Mouse (Mus musculus): ENCODE results near the gene Lyrm1. TPM values are rescaled to one million over a fixed set of nuclear protein-coding genes. Genes with fewer than 3 reads are reported as not detected.

Lyrm1 gene
- polyA plus RNA-seq, 1 experiment, result not detected

DNA sequence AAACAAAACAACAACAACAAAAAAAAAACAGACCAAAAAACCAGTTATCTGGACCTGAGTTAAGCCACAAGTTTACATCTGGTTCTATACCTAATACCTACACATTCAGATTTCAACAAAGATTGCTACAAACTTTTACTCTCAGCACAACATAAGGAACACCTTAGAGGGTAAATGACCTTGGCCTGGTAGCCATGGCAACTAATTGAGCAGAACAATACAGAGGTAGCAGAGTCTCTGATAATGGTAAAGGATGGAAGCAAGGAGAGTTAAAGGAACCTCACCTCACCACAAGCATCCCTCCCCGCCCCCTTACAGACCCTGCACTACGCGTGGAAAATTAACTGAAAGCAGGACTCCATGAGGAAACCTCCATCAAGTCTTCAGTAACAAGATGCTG is 35.5 kb upstream of the Lyrm1 start:
- H3K27ac ChIP-seq (ENCODE audit: insufficient read depth, low read depth, low read length), result no peak overlapping the region
- peaks cover 12% of the 10 kb centered on the region for H3K4me1 ChIP-seq (ENCODE audit: control insufficient read depth, insufficient read depth, low read length)
- 91% methylated on average over 3 of the region's 3 CpGs for WGBS
- no peak for TF ChIP-seq POLR2A (IDR thresholded peaks at IDR 0.05; ENCODE audit: insufficient read depth, low read depth, low read length)
- no peak for TF ChIP-seq CTCF (IDR thresholded peaks at IDR 0.05; ENCODE audit: insufficient read depth, low read depth, low read length)
- no peak overlapping the region for H3K4me3 ChIP-seq (ENCODE audit: insufficient read depth, low read depth, low read length)

DNA sequence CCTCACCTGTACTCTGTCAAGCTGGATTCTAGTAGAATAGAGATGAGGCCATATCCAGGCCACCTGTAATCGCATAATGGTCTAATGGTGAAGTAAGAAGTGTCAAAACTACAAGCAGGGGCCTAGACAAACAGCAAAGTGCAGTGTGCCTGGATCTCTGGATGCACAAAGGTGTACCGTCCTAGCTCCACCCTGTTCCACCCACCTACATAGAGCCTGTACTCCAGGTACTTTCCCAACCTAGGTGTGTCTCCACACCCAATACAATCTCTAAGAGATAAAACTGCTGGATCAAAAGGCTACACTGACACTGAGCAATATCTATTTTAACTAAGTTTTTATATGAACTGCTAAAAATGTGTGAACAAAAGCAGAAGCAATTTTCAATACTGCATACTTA is 35.1 kb upstream of the Lyrm1 start:
- no peak for TF ChIP-seq POLR2A (IDR thresholded peaks at IDR 0.05; ENCODE audit: insufficient read depth, low read depth, low read length)
- no peak for TF ChIP-seq CTCF (IDR thresholded peaks at IDR 0.05; ENCODE audit: insufficient read depth, low read depth, low read length)
- H3K4me3 ChIP-seq (ENCODE audit: insufficient read depth, low read depth, low read length), result no peak overlapping the region
- WGBS, result 93% methylated on average over 2 of the region's 2 CpGs

DNA sequence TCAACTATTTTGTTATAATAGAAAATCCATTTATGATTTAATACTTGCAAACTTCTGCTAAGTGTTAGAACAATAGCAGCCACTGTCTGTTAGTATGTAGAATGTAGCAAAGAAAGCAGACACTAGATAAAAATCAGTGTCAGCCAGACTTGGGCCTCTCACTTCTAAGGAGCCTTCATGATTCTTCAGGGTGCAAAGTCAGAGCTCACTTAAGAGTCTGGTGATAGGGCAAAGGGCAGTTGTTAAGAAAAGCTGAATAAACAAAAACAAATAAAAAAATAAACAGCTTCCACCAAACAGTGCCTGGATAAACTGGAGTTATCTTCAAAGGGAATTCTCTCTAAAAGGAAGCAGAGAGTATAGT is 34.7 kb upstream of the Lyrm1 start:
- H3K4me1 ChIP-seq (ENCODE audit: control insufficient read depth, insufficient read depth, low read length), result peaks cover 12% of the 10 kb centered on the region
- TF ChIP-seq POLR2A (IDR thresholded peaks at IDR 0.05; ENCODE audit: insufficient read depth, low read depth, low read length) (no peak), CTCF (IDR thresholded peaks at IDR 0.05; ENCODE audit: insufficient read depth, low read depth, low read length) (no peak)
- no peak overlapping the region for H3K27ac ChIP-seq (ENCODE audit: insufficient read depth, low read depth, low read length)
- no peak overlapping the region for H3K4me3 ChIP-seq (ENCODE audit: insufficient read depth, low read depth, low read length)

More for the DNA sequence above, 35.1 kb upstream of the Lyrm1 start:
- Histone ChIP-seq H3K4me1 (ENCODE audit: control insufficient read depth, insufficient read depth, low read length) (peaks cover 12% of the 10 kb centered on the region), H3K27ac (ENCODE audit: insufficient read depth, low read depth, low read length) (no peak overlapping the region)

DNA sequence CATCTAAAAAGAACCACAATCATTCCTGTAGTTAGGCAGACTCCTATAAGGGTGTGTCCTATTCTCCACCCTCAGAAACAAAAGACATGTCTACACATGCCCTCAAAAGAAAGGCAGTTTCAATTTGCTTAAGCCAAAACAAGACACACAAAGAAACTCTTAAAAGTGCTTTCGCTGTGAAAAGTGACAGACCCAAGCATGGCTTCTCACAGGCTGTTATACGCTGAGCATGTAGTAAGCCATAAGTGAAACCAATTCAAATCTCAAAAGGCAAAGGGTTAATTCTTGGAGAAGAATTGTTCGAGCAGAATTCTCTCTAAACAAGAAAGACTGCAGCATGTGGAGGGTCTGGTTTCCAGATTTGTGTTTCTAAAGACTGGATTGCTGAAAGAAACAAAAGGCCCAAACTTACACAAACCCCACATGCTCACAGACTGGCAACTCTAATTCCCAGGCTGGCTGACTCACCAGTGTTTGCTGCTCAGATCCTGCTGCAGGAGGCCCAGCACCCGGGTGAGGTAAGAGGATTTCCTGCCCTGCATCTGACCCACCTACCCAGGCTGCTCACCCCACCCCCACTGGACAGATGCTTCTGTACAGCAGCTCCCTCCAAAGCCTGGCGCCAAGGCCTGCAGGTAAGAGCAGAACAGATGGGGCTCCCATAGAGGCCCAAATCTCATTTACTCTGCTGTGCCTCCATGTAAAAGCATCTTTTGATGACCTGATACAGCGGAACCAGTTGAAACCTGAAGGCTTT is 34.1 kb upstream of the Lyrm1 start:
- WGBS, result 35% methylated on average over 6 of the region's 6 CpGs
- Histone ChIP-seq H3K4me3 (ENCODE audit: insufficient read depth, low read depth, low read length) (no peak overlapping the region), H3K4me1 (ENCODE audit: control insufficient read depth, insufficient read depth, low read length) (peaks cover 12% of the 10 kb centered on the region), H3K27ac (ENCODE audit: insufficient read depth, low read depth, low read length) (peak overlapping the region; percentile 67; the same call in 1 of the 2 replicates)
- no peak for TF ChIP-seq POLR2A (IDR thresholded peaks at IDR 0.05; ENCODE audit: insufficient read depth, low read depth, low read length)
- no peak for TF ChIP-seq CTCF (IDR thresholded peaks at IDR 0.05; ENCODE audit: insufficient read depth, low read depth, low read length)

DNA sequence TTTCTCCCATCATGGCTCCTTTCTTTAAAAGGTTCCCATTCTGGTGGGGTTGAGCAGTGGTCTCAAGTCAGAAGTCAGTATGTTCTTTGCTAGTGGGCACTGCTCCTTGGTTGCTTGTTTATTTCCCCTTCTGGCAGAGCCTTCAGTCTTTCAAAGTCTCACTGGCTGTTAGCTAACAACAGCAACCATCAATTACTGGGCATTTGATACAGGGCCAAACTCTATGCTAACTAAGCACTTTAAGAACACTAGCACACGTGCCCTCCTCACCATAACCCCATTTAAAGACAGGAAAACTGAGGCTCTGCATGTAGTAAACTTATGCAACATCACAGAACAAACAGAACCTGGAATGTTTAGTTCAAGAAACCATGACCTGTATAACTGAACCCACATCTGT is 33.5 kb upstream of the Lyrm1 start:
- TF ChIP-seq POLR2A (IDR thresholded peaks at IDR 0.05; ENCODE audit: insufficient read depth, low read depth, low read length) (no peak), CTCF (IDR thresholded peaks at IDR 0.05; ENCODE audit: insufficient read depth, low read depth, low read length) (no peak)
- Histone ChIP-seq H3K4me1 (ENCODE audit: control insufficient read depth, insufficient read depth, low read length) (peaks cover 12% of the 10 kb centered on the region), H3K27ac (ENCODE audit: insufficient read depth, low read depth, low read length) (peak overlapping the region; percentile 67; the same call in 1 of the 2 replicates), H3K4me3 (ENCODE audit: insufficient read depth, low read depth, low read length) (no peak overlapping the region)
- WGBS, result 23% methylated on average over 1 of the region's 1 CpGs

DNA sequence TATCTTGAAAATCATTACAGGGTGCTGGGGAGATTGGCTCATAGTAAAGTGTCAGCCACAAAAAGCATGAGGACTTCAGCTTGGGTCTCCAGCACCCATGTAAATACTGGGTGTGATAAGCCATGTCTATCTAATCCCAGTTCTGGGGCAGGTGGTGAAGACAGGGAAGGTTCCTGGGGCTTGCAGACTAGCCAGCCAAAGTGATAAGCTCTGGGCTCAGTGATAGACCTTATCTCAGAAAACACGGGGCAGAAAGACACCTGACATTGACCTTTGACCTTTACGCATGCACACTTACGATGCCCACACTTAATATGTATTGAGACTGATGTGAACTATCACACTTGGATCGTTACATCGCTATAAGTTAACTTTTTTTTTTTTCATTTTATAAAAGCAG is 31.2 kb upstream of the Lyrm1 start:
- TF ChIP-seq CTCF (IDR thresholded peaks at IDR 0.05; ENCODE audit: insufficient read depth, low read depth, low read length) (no peak), POLR2A (IDR thresholded peaks at IDR 0.05; ENCODE audit: insufficient read depth, low read depth, low read length) (no peak)
- 97% methylated on average over 5 of the region's 5 CpGs for WGBS
- H3K4me1 ChIP-seq (ENCODE audit: control insufficient read depth, insufficient read depth, low read length), result peaks cover 9% of the 10 kb centered on the region

DNA sequence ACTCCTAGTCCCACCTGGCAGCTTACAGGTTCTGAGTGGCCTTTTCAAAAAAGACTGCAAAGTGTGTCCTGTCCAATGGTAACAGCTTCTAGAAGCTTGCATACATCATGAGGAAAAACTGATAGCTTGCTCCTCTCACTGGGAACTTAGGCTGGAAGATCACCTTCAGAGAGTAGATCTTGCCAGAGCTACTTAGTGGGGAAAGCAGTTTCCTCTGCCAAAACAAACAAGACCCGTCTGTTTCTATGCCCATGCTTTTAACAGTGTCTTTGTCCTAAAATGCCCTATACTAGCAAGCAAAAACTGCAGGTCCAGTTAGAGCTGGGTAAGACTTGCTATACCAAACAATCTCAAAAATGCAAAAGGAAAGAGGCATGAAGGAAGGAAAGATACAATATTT is 29.5 kb upstream of the Lyrm1 start:
- TF ChIP-seq CTCF (IDR thresholded peaks at IDR 0.05; ENCODE audit: insufficient read depth, low read depth, low read length) (no peak), POLR2A (IDR thresholded peaks at IDR 0.05; ENCODE audit: insufficient read depth, low read depth, low read length) (no peak)
- H3K27ac ChIP-seq (ENCODE audit: insufficient read depth, low read depth, low read length), result no peak overlapping the region
- 40% methylated on average over 1 of the region's 1 CpGs for WGBS

More for the DNA sequence above, 31.2 kb upstream of the Lyrm1 start:
- Histone ChIP-seq H3K27ac (ENCODE audit: insufficient read depth, low read depth, low read length) (no peak overlapping the region), H3K4me3 (ENCODE audit: insufficient read depth, low read depth, low read length) (no peak overlapping the region)

DNA sequence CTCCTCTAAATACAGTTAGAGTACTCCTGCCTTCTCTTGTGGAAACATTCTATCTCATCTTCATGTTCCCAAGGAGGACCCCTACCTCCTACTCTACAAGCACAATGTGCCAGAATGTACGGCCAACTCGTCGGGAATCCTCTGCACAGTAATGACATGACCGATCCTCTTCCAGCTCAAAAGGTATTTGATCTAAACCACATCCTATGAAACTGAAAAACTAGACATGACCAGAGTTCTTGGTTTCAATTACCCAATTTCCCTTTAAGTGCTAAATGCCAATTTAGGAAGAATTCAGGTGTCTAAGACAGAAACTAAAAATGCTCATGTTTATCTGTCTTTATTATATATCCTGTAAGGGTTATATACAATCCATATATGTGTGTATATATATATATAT is 23.5 kb upstream of the Lyrm1 start:
- H3K4me1 ChIP-seq (ENCODE audit: control insufficient read depth, insufficient read depth, low read length), result peaks cover 4% of the 10 kb centered on the region; the same call in 1 of the 2 replicates
- no peak overlapping the region for H3K27ac ChIP-seq (ENCODE audit: insufficient read depth, low read depth, low read length)
- TF ChIP-seq POLR2A (IDR thresholded peaks at IDR 0.05; ENCODE audit: insufficient read depth, low read depth, low read length) (no peak), CTCF (IDR thresholded peaks at IDR 0.05; ENCODE audit: insufficient read depth, low read depth, low read length) (no peak)
- no peak overlapping the region for H3K4me3 ChIP-seq (ENCODE audit: insufficient read depth, low read depth, low read length)
- WGBS, result 94% methylated on average over 4 of the region's 4 CpGs

More for the DNA sequence above, 29.5 kb upstream of the Lyrm1 start:
- Histone ChIP-seq H3K4me3 (ENCODE audit: insufficient read depth, low read depth, low read length) (no peak overlapping the region), H3K4me1 (ENCODE audit: control insufficient read depth, insufficient read depth, low read length) (peaks cover 7% of the 10 kb centered on the region)

DNA sequence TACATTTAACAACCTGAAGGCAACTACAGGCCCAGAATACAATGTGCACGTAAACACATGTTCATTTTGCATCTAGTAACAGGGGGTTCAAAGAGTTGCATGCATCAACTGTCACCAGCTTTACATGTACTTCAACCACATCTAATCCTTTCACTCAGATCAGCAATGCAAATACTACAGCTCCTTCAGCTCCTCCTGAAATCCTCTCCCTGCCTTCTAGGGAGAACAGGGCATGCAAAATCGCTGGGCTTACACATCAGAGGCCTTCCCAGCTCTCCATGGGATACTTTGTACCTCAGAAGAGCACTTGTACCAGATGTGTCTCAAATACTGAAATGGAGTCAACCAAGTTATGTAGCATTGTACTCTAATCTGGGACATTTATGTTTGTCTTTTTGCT is 22.6 kb upstream of the Lyrm1 start:
- Histone ChIP-seq H3K27ac (ENCODE audit: insufficient read depth, low read depth, low read length) (no peak overlapping the region), H3K4me1 (ENCODE audit: control insufficient read depth, insufficient read depth, low read length) (peaks cover 4% of the 10 kb centered on the region; the same call in 1 of the 2 replicates)

More for the DNA sequence above, 22.6 kb upstream of the Lyrm1 start:
- 66% methylated on average over 2 of the region's 2 CpGs for WGBS
- TF ChIP-seq CTCF (IDR thresholded peaks at IDR 0.05; ENCODE audit: insufficient read depth, low read depth, low read length) (no peak), POLR2A (IDR thresholded peaks at IDR 0.05; ENCODE audit: insufficient read depth, low read depth, low read length) (no peak)
- H3K4me3 ChIP-seq (ENCODE audit: insufficient read depth, low read depth, low read length), result no peak overlapping the region

Data from olfactory bulb, adult 2 months (tissue).